Mouse (Mus musculus): ENCODE results near the gene Gm21170. TPM values are rescaled to one million over a fixed set of nuclear protein-coding genes. Genes with fewer than 3 reads are reported as not detected.
"Not testable (repeated sequence)": the region's sequence is repeated elsewhere in the genome, so short reads cannot be mapped to it uniquely, and the experiment has no call there.

The Gm21170 gene
- total RNA-seq (2012; rRNA removed) (not detected in 2 replicates), polyA plus RNA-seq (2012; ENCODE audit: insufficient read depth in 1 of 2, insufficient read length in 2 of 2, low read depth in 1 of 2, low replicate concordance in 2 of 2, missing spikeins in 1 of 2) (not detected)

GRCm38 (mm10) chrY:47690998-47691397 is at the start of gene Gm21170:
Gene Gm21170 (minus strand): TSS chrY:47691098.
- not testable (repeated sequence) for DNase-seq (ENCODE audit: low read depth, low spot score); H3K9ac ChIP-seq (ENCODE audit: control insufficient read depth, low read depth, low read length, poor library complexity, severe bottlenecking); H3K4me3 ChIP-seq (ENCODE audit: control insufficient read depth in 1 of 2, insufficient read depth in 1 of 2, low read depth in 2 of 2, low read length in 2 of 2); H3K27ac ChIP-seq (ENCODE audit: control insufficient read depth, low read depth, low read length); H3K27me3 ChIP-seq (ENCODE audit: control insufficient read depth in 1 of 2, insufficient read depth in 2 of 2, low read length in 2 of 2); H3K4me1 ChIP-seq (ENCODE audit: control insufficient read depth in 1 of 2, insufficient read depth in 2 of 2, low read length in 2 of 2); H3K36me3 ChIP-seq (ENCODE audit: control insufficient read depth in 1 of 2, insufficient read depth in 2 of 2, low read length in 2 of 2); H3K9me3 ChIP-seq (replicated peaks; ENCODE audit: insufficient read depth, low read length); H3K79me2 ChIP-seq (ENCODE audit: control insufficient read depth, insufficient read depth, low read length, poor library complexity)

Other genes starting within 250 kb of the Gm21170 start
- not detected in 2 replicates for gene Gm21256, start 240.1 kb downstream of the Gm21170 start, total RNA-seq (2012; rRNA removed)
- not detected for gene Gm21256, start 240.1 kb downstream of the Gm21170 start, polyA plus RNA-seq (2012; ENCODE audit: insufficient read depth in 1 of 2, insufficient read length in 2 of 2, low read depth in 1 of 2, low replicate concordance in 2 of 2, missing spikeins in 1 of 2)

Data from MEL (cell line).